Mouse (Mus musculus) megakaryocyte, adult 5-6 weeks (primary cell): ENCODE measurements at regions not wholly inside any gene's neighbourhood (a gene's known extent, or its start where the extent isn't known, plus 50 kb on each side); places are given as distances from the start of the nearest gene placed in this dataset.
"Not testable (repeated sequence)": the region's sequence is repeated elsewhere in the genome, so short reads cannot be mapped to it uniquely, and the experiment has no call there.

Experiments used
- ATAC-seq: 2 replicates; pipeline ENCODE4 v1.8.0; 2016; ENCODE audit warnings: mild to moderate bottlenecking, inconsistent platforms; ENCODE audit not compliant: poor library complexity, severe bottlenecking

- ATAC-seq, result no peak
Observed at GRCm38 (mm10) chr11:94882687-94883383, 53.2 kb upstream of the Col1a1 start.

GRCm38 (mm10) chr11:94881982-94882686 is 53.9 kb upstream of the Col1a1 start:
- ATAC-seq, result no peak

GRCm38 (mm10) chr11:94880896-94881840 is 54.9 kb upstream of the Col1a1 start:
- ATAC-seq, result no peak

- no peak for ATAC-seq
Observed at GRCm38 (mm10) chr11:94876707-94877106, 59.3 kb upstream of the Col1a1 start.

- ATAC-seq, result no peak
Observed at GRCm38 (mm10) chr11:94875026-94875425, 61.0 kb upstream of the Col1a1 start.

- ATAC-seq, result no peak
Observed at GRCm38 (mm10) chr11:94874155-94874561, 61.9 kb upstream of the Col1a1 start.

GRCm38 (mm10) chr11:94873693-94874092 is 62.3 kb upstream of the Col1a1 start:
- no peak for ATAC-seq

- ATAC-seq, result no peak
Observed at GRCm38 (mm10) chr11:94872921-94873320, 63.1 kb upstream of the Col1a1 start.

- ATAC-seq, result peak; percentile 80
Observed at GRCm38 (mm10) chr11:94870341-94870740, 65.7 kb upstream of the Col1a1 start.

GRCm38 (mm10) chr11:94869866-94870265 is 66.2 kb upstream of the Col1a1 start:
- ATAC-seq, result not testable (repeated sequence)

- peak; percentile 56; the same call in 1 of the 2 replicates for ATAC-seq
Observed at GRCm38 (mm10) chr11:94866176-94866967, 69.7 kb upstream of the Col1a1 start.

- no peak for ATAC-seq
Observed at GRCm38 (mm10) chr11:94850129-94850528, 67.6 kb upstream of the Tmem92 start.

- ATAC-seq, result no peak
Observed at GRCm38 (mm10) chr11:94839133-94839532, 56.6 kb upstream of the Tmem92 start.

- ATAC-seq, result no peak
Observed at GRCm38 (mm10) chr11:94838140-94838539, 55.6 kb upstream of the Tmem92 start.

- ATAC-seq, result no peak
Observed at GRCm38 (mm10) chr11:94836347-94836746, 53.8 kb upstream of the Tmem92 start.

- peak; percentile 67 for ATAC-seq
Observed at GRCm38 (mm10) chr11:94832246-94832985, 49.9 kb upstream of the Tmem92 start.
